Mouse (Mus musculus) right cerebral cortex, postnatal 36 days (tissue): ENCODE data around the gene Cnih3.

Source experiments
- DNase-seq, 2 experiments: peaks; one replicate each; pipeline ENCODE4 v3.0.0; 2022; ENCODE audit warnings: low spot score in 2 of 2, mixed read lengths in 1 of 2

Cnih3 gene

GRCm38 (mm10) chr1:181352367-181353199 lies at the start of gene Cnih3:
Cnih3 (plus strand) TSS chr1:181352628.
- DNase-seq = peak; percentile 40 to 45

- DNase-seq = peak in 1 of 2 experiments; percentile 15
These were observed 44.4 kb upstream of the Cnih3 start for GRCm38 (mm10) chr1:181307981-181308380.

GRCm38 (mm10) chr1:181310712-181311111 lies 41.7 kb upstream of the Cnih3 start:
- DNase-seq = no peak

GRCm38 (mm10) chr1:181312115-181313045 lies 40.0 kb upstream of the Cnih3 start:
- DNase-seq = no peak

DNA sequence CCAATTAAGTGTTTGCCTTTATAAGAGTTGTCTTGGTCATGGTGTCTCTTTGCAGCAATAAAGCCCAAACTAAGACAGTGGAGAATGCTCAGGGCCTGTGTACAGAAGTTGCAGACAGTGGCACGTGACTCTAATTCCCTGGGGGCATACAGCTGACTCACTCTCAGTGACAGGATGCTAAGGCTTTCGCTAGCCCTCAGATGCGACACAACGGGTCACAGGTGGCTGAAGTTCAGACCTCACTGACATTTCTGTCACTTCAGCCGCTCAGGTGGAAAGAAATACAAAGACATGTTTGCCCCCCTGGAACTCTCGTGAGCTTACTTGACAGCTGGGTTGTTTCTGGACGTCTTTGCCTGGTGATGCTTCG lies 39.4 kb upstream of the Cnih3 start:
- DNase-seq = no peak

GRCm38 (mm10) chr1:181314301-181314700 lies 38.1 kb upstream of the Cnih3 start:
- no peak for DNase-seq

- DNase-seq = no peak
These were observed 37.1 kb upstream of the Cnih3 start for GRCm38 (mm10) chr1:181315350-181315749.

GRCm38 (mm10) chr1:181316571-181316970 lies 35.9 kb upstream of the Cnih3 start:
- no peak for DNase-seq

DNA sequence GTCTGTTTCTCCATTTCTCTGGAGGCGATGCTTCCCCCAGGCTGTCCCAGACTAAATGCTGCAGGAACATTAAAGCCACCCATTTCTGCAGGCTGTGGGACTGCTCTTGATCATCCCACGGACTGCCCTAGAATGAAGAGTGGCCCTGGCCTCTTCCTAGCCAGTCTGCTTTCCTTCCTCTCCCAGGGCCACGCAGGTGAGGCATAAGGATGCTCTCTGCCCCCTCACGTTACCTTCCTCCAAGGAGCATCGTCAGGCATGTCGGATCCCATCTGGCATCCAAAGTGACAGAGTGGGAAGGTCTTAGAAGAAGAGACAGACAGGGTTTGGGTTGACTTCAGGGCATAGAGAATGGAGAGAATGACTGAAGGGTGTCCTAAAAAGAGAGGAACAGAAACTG lies 33.0 kb upstream of the Cnih3 start:
- DNase-seq = no peak

- DNase-seq = peak in 1 of 2 experiments; percentile 18
These were observed 31.3 kb upstream of the Cnih3 start for GRCm38 (mm10) chr1:181321149-181321548.

DNA sequence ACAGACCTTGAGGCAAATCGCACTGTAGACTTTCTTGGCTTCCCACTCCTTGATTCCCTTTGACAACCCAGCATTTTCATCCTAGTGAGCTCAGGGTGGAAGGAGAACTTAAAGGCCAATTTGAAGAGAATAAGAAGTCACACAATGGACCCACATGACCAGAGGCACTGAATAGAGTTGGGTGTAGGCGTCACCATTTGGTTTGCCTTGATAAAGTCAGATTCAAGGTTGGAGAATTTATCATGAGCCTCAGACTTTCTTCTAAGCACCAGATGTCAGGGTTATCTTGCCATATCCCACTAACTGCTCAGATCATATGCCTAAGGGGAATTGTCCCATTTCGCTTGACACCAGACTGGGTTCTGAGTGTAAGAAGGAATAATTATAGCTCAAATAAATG lies 29.3 kb upstream of the Cnih3 start:
- no peak for DNase-seq

DNA sequence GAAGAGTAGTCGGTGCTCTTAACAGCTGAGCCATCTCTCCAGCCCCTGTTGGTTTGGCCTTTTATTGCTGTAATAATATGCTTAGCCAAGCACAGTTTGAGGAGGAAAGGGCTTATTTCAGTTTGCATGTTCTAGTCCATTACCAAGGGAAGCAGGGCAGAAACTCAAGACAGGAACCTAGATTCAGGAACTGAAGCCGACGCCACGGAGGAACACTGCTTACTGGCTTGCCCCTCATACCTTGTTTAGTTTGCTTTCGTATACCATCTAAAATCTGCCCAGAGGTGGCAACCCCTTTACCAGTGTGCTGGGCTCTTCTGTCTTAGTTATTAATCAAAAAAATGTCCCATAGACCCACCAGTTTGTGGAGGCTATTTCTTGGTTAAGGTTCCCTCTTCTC lies 25.3 kb upstream of the Cnih3 start:
- no peak for DNase-seq

DNA sequence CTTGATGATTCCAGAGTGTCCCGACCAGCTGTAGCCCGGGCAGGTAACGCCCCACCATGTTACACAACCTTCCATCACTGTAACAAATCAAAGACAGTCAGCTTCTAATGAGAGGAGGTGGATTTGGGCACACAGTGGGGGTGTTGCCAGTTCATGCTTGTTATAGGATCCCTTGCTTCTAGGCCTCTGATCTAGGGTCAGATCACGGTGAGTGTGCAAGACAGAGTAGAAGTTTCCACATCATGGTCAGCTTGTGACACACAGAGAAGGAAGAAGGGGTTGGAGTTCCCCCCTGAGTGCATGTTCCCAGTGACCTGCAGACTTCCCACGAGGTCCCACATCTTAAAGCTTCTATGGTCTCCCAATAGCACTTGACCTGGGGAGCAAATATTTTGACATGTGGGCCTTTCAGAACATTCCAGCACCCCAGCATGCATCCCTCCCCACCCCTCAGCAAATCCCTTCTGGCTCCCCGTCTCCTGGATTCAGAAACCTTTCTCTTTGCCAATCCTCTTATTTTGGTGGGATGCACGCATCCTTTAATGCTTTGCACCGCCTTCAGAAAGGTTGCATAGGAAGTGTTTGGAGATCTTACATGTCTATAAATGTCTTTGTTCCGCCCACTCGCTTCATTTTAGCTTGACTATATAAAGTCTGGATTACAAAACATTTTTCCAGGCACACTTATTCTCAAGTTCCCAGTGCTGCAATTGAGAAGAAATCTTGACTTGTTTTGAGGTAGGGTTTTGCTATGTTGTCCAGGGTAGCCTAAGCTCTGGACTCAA lies 24.6 kb upstream of the Cnih3 start:
- DNase-seq = peak; percentile 20 to 59

GRCm38 (mm10) chr1:181329110-181329509 lies 23.3 kb upstream of the Cnih3 start:
- DNase-seq = no peak

DNA sequence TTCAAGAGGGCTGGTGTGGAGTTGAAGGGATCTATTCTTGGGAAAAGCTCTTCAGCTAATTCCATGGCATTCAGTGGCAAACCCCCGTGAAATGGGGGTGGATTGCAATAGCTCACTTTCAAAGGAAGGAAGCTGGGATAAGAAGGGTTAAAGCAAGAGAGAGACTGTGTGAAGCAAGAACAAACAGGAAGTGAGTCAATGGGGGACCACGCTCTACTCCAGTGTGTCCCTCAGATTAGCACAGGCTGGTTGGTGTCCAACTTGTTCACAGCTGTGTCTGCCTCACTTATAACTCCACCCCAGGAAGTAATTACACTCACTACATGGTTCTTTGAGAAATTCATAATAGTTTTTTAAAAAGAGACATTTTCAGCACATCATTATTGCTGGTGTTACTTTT lies 19.8 kb upstream of the Cnih3 start:
- no peak for DNase-seq

DNA sequence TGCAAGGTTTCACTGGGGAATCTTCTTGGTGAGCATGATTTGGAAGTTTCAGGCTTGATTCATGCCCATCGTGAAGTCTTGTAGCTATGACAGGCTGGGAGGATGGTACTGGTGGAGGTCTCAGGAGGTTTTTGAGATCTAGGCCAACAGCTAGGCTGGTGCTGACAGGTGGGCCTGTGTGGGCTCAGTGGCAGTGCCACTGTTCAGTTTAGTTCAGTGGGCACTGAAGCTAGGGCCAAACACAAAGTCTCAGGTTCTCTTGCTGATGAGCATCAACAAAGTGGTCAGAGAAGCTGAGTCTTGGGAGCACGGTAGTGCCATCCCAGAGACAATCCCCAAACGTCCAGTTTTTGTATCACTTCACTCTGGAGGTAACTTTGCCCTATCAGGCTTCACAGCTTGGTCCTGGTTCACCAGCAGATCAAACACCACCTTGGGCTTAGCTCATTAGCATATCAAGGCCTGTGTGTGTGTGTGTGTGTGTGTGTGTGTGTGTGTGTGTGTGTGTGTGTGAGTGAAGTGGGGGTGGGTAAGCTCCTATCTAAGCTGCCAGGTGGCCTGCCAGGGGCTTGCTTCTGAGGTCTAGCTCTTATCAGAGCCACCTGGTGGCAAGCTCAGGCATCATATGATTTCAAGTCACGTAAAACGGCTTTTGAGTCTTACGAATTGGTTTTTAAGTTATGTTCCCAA lies 18.0 kb upstream of the Cnih3 start:
- no peak for DNase-seq

GRCm38 (mm10) chr1:181335019-181335365 lies 17.4 kb upstream of the Cnih3 start:
- no peak for DNase-seq

DNA sequence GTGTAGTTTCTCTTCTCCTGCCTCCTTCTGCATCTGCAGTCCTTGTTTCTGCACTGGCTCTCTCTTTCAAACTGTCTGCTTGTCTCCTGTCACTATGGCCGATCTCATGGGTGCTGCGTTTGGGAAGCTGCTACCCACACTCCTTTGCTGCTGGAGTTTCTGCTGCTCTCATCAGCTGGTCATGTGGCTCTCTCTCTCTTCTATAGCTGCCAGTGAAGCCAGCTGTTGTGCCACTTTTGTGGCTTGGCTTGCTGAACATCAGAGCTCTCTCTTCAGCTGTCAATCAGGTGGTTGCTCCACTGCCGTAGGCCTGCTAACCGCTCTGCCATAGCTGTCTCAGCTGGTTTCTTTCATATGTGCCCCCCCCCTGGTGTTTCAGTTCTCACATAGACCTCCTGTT lies 17.0 kb upstream of the Cnih3 start:
- no peak for DNase-seq

DNA sequence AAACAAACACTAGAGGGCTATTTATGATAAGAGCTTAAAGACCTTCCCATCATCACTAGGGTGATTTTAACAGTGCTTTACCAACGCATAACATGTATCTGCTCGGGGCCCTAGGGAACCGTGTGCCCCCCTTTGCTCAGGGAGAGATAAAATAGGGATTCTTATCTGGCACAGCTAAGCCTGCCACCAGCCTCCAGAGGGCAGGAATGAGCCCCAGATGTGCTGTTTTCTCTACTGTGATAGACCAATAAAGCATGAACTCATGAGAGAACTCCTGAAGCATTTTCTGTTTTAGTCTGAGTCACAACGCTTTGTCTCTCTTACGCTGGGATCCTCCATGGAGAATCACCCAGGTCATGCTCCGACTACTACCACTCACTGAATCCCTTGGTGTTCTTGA lies 15.6 kb upstream of the Cnih3 start:
- DNase-seq = no peak

DNA sequence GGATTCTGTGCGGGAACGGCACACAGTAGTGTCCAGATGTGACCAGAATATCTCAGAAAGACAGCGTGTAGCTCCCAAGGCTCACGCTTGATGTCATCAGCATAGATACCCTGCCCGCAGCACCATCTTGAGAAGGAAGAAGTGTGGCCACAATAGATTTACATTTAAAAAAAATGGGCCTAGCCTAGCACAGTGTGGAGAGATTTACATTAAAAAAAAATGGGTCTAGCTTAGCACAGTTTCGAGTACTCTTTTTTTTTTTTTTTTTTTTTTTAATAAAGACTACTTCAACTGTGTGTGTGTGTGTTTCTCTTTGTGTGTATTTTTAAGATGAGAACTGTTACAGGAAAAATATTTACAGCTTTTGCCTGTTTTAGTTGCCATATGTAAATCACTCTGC lies 13.3 kb upstream of the Cnih3 start:
- DNase-seq = no peak

GRCm38 (mm10) chr1:181345547-181345946 lies 6.9 kb upstream of the Cnih3 start:
- DNase-seq = no peak

DNA sequence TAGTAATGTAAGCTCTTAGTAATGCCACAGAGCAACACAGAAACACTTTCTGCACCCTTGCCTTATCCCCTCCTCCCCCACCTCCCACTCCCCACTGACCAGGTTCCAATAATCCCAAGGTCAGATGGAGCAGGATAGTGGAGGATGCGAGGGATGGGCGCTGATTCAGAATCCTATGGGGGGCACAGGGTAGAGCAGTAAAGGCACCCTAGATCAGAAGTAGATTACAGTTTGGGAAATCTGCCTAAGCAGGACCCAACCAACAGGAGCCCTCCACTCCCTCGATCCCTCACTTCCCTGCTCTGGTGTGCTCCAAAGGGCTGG lies 423 bp upstream of the Cnih3 start:
- DNase-seq = no peak
